Mouse (Mus musculus) bone marrow, adult 2 months (tissue): ENCODE measurements around the gene Zfp839. TPM values are rescaled to one million over a fixed set of nuclear protein-coding genes. Genes with fewer than 3 reads are reported as not detected.

Experiments
- H3K27ac ChIP-seq: fragments of 200-500 bp; 2 replicates; pipeline ENCODE4 v1.5.1; 2012; ENCODE audit warnings: low read depth, mild to moderate bottlenecking, control low read depth, inconsistent platforms, low read length; ENCODE audit not compliant: control insufficient read depth, poor library complexity, insufficient read depth
- H3K4me1 ChIP-seq: fragments of 200-500 bp; 2 replicates; pipeline ENCODE4 v1.6.1; 2011; ENCODE audit warnings: low read length; ENCODE audit not compliant: control insufficient read depth, insufficient read depth
- H3K4me3 ChIP-seq: fragments of 200-500 bp; replicated peaks from 2 replicates; pipeline ENCODE3; 2011; ENCODE audit warnings: mild to moderate bottlenecking, low read depth, low read length, control low read depth; ENCODE audit not compliant: control insufficient read depth
- CTCF ChIP-seq: fragments of 200-500 bp; IDR thresholded peaks from 2 replicates; pipeline ENCODE4 v1.5.1; 2011; ENCODE audit warnings: low read length, control low read depth; ENCODE audit not compliant: control insufficient read depth, insufficient read depth
- POLR2A ChIP-seq: fragments of 200-500 bp; IDR thresholded peaks from 2 replicates; pipeline ENCODE4 v1.6.1; 2011; ENCODE audit warnings: low read depth, mild to moderate bottlenecking, control low read depth, low read length, borderline replicate concordance; ENCODE audit not compliant: control insufficient read depth
- WGBS: fragments of 180-500 bp; shearing (Covaris S2); methylation state at CpG from one replicate; pipeline ENCODE4 v1.1.7; 2018; 5-methylcytosine and 5-hydroxymethylcytosine counted together
- polyA plus RNA-seq: library from polyadenylated mRNA; stranded (reverse); fragments of >200 nt; gene quantifications from 2 replicates; pipeline ENCODE4 v1.2.4, GENCODE M21; 2011; ENCODE audit warnings: low replicate concordance; ENCODE audit not compliant: missing spikeins, insufficient read depth, insufficient read length

Gene Zfp839
- polyA plus RNA-seq, 1 experiment = 6.7 TPM

DNA sequence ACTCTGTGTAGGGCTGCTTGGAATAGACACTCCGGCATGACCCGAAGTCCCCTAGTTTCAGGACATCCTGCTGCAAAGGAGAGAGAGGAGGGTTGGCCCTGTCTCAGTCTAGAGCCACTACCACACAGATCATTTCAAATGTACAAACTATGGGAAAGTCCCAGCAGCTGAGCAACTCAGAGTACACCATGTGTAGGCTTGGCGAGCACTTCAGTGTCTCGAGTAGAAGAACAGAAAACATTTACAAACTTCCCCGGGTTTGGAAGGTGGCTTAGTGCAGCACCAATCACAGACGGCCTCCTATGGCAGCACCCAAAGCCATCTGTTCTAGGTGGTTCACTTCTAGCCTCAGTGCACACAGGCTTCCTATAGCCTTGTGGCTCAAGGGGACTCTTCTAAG lies 36.4 kb upstream of the Zfp839 start:
- no peak for TF ChIP-seq POLR2A
- TF ChIP-seq CTCF = no peak
- no peak overlapping the region for H3K4me3 ChIP-seq
- 72% methylated on average over 6 of the region's 6 CpGs for WGBS
- H3K27ac ChIP-seq = no peak overlapping the region
- H3K4me1 ChIP-seq = peaks cover 2% of the 10 kb centered on the region; the same call in 1 of the 2 replicates

DNA sequence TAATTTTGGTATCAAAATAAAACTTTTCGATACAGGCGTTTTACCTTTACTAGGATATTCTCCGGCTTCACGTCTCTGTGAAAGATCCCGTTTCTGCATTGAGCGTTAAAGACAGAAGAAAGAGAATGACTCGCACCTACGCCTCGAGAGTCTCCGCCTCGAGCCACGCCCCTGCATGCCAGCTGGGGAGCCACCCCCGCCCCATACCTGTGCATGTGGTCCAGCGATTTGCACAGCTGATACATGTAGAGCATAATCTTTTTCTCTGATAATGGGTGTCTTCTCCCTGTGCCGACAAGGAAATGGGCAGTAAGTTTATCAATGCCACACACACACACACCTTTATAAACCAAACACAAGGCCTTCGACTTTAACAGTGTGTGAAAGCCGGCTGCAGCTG lies 35.1 kb upstream of the Zfp839 start:
- TF ChIP-seq POLR2A (no peak), CTCF (no peak)
- Histone ChIP-seq H3K4me3 (no peak overlapping the region), H3K4me1 (peaks cover 2% of the 10 kb centered on the region; the same call in 1 of the 2 replicates), H3K27ac (no peak overlapping the region)
- 76% methylated on average over 17 of the region's 17 CpGs for whole genome bisulfite sequencing

DNA sequence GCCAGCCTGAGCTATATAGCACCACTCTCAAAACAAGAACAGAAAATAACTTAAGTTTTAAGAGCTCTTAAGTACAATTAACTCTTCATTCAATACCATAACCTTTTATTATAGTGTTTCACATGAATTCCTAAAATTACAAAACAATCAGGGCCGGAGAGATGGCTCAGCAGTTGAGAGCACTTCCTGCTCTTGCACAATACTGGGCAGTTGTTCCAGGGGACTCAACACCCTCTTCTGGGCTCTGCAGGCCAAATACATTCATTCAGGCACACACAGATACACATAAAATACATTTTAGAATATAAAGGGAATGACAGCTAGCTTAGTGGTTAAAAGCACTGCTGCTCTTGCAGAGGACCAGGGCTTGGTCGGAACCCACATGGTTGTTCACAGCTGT lies 33.2 kb upstream of the Zfp839 start:
- WGBS = 57% methylated on average over 2 of the region's 2 CpGs
- H3K4me1 ChIP-seq = peaks cover 2% of the 10 kb centered on the region; the same call in 1 of the 2 replicates
- TF ChIP-seq POLR2A = no peak
- no peak overlapping the region for H3K4me3 ChIP-seq
- H3K27ac ChIP-seq = no peak overlapping the region

DNA sequence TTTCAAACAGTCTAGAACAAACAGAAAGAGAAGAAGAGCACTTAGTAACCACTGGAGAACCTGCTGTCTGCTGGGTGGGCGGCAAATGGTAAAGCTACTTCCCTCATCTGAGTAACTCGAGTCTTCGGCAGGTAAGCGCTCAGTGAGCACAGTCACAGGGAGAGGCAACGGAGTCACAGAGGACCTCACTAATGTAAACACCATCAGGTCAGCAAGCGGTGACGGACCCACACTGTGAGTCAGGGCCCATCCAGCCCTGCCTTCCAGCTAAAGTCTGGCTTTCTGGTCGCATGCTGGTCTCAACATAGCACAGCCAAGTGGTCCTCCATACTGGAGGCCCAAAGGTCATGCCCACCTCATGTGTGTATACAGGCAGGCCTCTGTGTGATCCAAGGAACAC lies 30.7 kb upstream of the Zfp839 start:
- TF ChIP-seq CTCF (no peak), POLR2A (no peak)
- Histone ChIP-seq H3K27ac (no peak overlapping the region), H3K4me3 (no peak overlapping the region), H3K4me1 (no peaks in the 10 kb centered on the region; the same call in 1 of the 2 replicates)
- 83% methylated on average over 8 of the region's 8 CpGs for WGBS

GRCm38 (mm10) chr12:110821787-110822186 lies 28.3 kb upstream of the Zfp839 start:
- TF ChIP-seq CTCF (no peak), POLR2A (no peak)
- Histone ChIP-seq H3K4me3 (no peak overlapping the region), H3K4me1 (no peaks in the 10 kb centered on the region; the same call in 1 of the 2 replicates), H3K27ac (no peak overlapping the region)
- 84% methylated on average over 2 of the region's 2 CpGs for WGBS

DNA sequence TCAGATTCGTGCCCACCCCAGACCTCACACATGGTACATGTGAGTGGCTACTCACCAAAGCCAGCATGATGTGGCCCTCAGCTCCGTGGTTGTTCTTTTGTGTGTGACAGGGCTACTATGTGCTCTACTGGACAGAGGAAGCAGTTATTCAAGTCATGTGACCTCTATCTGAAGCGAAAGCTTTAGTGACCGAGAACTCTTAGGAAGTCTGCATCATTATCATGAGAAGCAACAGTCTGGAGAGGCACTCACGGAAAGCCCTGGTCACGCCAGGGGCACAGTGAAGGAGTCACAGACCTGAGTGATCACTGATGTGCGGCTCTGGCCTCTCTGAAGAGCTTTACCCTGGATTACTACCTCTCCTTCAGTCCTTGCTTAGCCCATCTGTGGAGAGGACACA lies 27.7 kb upstream of the Zfp839 start:
- WGBS = 71% methylated on average over 7 of the region's 7 CpGs
- no peak overlapping the region for H3K27ac ChIP-seq
- no peaks in the 10 kb centered on the region; the same call in 1 of the 2 replicates for H3K4me1 ChIP-seq
- no peak overlapping the region for H3K4me3 ChIP-seq
- TF ChIP-seq CTCF (no peak), POLR2A (no peak)

DNA sequence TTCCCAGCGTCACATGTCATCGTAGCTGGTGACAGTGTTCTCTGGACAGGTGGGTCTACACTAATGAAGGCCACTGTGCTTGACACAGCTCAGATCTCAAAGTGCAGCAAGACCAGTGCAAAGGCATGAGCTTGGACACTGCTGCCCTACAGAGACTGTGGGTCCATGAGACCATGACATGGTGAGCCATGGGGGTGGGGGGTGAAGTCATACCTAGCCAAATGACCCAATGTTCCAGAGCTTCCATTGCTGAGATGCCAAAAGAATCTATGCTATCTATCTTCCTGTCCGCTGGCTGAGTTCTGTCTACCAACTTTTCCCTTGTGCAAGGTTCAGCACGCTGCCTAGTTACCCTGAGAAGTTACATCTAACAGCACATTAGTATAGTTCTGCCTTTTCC lies 21.1 kb upstream of the Zfp839 start:
- TF ChIP-seq CTCF = no peak
- TF ChIP-seq POLR2A = no peak
- Histone ChIP-seq H3K4me3 (no peak overlapping the region), H3K27ac (no peak overlapping the region), H3K4me1 (no peaks in the 10 kb centered on the region)
- WGBS = 92% methylated on average over 4 of the region's 4 CpGs

- Histone ChIP-seq H3K27ac (no peak overlapping the region), H3K4me3 (no peak overlapping the region), H3K4me1 (no peaks in the 10 kb centered on the region)
- 74% methylated on average over 11 of the region's 11 CpGs for WGBS
- TF ChIP-seq POLR2A = no peak
Measured at GRCm38 (mm10) chr12:110830293-110831024, 19.6 kb upstream of the Zfp839 start.

DNA sequence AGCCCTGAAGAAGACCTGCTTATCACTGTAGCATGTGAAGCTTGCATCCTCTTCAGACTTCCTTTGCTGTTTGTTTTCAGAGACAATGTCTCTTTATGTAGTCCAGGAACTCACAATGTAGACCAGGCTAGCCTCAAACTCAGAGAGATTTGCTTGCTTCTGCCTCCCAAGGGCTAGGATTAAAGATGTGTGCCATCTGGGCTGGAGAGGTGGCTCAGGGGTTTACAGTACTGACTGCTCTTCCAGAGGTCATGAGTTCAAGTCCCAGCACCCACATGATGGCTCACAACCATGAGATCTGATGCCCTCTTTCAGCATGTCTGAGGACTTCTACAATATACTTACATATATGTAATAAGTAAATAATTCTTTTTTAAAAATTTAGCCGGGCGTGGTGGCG lies 14.9 kb upstream of the Zfp839 start:
- H3K4me1 ChIP-seq = no peaks in the 10 kb centered on the region
- H3K27ac ChIP-seq = no peak overlapping the region
- TF ChIP-seq POLR2A = no peak
- TF ChIP-seq CTCF = no peak
- H3K4me3 ChIP-seq = no peak overlapping the region
- 95% methylated on average over 3 of the region's 3 CpGs for WGBS
